Mouse (Mus musculus): ENCODE results near the gene Qrsl1.
A peak's percentile ranks its signal among the peaks of the same experiment; 100 is the strongest.

Qrsl1 gene

DNA sequence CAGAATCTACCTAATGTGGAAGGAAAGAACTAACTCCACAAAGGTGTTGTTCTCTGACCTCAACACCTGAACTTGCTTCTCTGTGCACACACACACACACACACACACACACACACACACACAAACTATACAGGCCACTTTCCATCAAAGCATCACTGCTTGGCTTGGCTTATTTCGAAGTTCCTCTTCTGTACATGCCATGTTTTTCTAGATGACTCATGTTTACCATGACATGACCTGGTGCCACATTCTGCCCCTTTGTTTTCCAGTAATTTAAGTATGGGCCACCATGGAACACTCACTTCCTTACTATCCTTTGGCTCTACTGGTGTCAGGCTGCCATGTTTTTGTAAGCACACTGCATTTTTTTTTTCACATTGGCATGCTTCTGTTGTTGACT lies 30.1 kb downstream of the Qrsl1 start:
- DNase-seq (ENCODE audit: extremely low spot score, low read depth, low spot score), result no peak

DNA sequence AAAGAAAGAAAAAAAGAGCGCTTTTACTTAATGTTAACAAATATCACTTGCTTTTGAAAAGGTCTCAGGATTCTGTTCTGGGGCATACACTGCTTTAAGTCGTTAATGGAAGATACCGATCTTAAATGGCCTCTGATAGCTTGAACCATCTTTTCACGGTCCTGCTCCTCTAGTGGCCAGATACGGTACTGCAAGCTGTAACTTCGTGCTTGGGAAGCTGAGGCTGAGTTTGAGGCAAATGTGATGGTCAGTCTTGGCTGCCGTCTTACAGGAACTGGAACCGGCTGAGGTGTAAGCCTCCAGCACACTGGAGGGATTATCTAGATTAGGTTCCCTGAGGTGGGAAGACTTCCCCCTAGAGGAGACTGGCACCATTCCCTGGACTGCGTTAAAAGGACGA lies 30.8 kb downstream of the Qrsl1 start:
- DNase-seq (ENCODE audit: extremely low spot score, low read depth, low spot score), result peak; percentile 22

DNA sequence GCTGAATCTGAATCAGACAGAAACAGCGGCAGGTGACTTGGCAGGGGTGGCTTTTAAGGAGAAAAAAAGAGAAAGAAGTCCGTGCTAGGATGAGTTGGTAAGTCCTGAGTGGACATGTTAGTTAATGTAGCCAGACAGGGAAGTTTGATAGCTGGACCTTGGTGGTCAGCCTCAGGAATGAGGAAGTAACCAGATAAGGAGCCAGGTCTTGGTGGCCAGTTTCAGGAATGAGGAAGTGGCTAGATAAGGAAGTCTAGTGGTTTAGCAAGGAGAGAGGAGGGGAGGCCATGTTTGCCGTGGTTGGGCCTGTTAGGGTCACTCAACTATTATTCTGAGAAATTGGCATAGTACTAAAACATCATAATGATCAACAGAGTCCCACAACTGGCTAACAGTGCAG lies 45.2 kb downstream of the Qrsl1 start:
- DNase-seq (ENCODE audit: extremely low spot score, low read depth, low spot score), result no peak

DNA sequence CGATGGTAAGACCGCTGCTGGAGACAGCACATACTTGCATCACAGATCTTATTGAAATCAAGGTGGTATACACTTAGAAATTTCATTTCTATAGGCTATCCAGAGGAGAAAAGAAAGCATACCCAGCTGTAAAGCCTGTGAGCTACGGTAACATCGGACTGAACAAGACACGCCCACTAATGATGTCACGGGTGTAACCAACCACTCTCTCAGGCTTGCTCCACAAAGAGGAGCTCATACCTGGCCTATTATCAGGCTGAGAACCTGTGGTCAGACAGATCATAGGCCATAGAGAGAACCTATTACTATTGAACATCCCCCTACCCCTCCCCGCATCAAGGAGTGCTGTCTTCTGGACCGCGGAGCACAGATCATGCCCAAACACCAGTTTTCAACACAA lies 45.6 kb downstream of the Qrsl1 start:
- no peak for DNase-seq (ENCODE audit: extremely low spot score, low read depth, low spot score)

DNA sequence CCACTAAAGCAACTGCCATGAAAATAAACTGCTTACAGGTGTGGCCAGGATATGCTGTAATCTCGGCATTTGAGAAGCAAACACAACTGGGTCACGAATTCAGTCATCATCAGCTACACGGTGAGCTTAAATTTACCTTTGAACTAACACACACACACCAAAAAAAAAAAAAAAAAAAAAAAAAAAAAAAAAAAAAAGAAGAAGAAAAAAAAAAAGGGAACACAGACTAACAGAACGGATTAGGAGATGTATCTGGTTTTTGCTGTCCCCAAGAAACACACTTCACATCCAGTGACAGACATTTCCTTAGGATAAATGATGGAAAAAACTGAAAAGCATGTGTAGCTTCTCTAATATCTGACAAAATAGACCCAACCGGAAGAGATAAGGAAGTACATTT lies 49.6 kb downstream of the Qrsl1 start:
- DNase-seq (ENCODE audit: extremely low spot score, low read depth, low spot score), result no peak

DNA sequence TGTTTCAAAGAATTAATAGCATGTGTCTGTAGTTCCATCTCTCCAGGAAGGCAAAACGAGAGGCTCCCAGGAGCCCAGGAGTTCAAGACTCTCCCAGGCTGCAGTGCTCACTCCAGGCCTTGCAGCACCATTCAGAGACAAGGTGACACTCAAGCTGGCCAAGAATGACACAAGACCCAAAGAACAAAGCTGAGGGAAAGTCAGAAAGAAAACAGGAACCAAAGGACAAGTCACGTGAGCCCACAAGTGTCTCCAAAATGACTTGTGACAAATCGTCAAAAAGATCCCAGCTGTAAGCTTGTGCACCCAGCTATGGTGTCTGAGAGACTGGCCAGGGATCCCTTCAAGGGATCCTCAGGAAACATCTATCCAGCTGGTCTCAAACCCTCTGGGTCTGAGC lies 52.1 kb downstream of the Qrsl1 start:
- no peak for DNase-seq (ENCODE audit: extremely low spot score, low read depth, low spot score)

DNA sequence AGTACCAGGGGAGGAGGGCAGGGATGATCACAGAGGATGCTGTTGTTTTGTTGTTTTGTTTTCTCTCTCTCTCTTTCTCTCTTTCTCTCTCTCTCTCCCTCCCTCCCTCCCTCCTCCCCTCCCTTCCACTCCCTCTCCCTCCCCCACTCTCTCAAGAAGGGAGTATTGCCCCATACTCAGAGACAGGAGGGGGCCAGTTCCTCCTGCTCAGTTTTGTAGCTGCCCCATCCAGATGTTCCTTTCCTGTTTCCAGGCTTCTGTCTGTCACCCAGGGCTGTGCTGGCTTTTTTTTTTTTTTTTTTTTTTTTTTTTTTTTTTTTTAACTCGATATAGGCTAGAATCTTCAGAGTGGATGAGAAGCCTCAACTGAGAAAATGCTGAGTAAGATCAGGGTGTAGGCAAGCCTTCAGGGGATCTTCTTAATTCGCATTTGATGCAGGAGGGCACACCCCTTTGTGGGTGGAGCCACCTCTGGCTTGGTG lies 55.4 kb downstream of the Qrsl1 start:
- no peak for DNase-seq (ENCODE audit: extremely low spot score, low read depth, low spot score)

DNA sequence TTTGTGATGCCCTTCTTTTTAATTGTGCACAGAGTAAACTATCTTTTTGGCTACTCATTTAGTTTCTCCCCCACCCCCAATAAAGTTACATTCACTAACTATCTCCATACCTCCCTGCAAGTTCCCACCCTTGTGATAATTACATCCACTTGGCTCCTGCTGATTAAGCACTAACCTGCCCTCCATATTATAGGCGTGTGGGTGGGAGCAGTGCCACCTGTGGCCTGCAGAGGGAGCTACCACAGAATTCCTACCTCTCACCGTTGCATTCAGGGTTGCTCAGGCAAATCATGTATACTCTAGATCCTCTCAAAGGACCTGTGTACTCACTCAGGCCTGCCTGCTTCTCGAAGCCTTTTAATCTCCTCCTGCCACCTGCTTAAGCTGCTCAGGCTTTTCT lies 56.1 kb downstream of the Qrsl1 start:
- DNase-seq (ENCODE audit: extremely low spot score, low read depth, low spot score), result no peak

DNA sequence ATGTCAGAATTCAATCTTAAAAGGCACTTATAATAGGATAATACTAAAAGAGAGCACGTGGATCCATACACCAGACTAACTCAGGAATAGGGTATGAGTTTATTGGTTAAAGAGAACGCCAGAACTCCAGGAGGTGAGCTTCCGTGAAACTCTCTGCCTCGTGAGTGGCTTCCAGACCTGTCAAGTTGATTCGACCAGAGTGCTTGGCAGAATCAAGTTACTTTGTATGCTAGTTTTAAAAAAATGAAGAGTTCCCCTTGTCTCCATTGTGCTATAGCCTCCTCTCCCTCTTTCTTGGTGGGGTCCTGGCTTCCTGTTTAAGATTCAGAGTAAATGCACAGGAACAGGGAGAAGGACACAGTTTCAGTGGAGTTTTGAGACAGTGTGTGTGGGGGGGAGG lies 60.1 kb downstream of the Qrsl1 start:
- DNase-seq (ENCODE audit: extremely low spot score, low read depth, low spot score), result no peak

DNA sequence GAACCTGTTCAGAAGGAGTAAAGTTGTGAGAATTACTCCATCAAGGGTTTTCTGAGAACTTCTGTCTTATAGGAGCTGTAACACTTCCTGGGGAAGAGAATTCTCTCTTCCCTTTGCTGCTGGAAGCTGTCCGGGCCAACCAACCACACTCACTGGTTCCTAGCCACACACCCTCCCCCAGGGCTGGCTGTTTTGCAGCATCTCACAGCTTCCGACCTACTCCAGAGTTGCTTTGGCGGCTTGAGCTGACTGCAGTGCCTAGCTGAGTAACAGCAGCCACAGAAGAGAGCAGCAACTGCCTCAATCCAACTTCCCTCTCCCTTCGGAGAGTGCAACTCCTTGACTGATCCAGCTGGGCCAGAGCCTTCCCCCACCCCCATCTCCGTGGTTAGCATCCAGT lies 68.7 kb downstream of the Qrsl1 start:
- no peak for DNase-seq (ENCODE audit: extremely low spot score, low read depth, low spot score)

DNA sequence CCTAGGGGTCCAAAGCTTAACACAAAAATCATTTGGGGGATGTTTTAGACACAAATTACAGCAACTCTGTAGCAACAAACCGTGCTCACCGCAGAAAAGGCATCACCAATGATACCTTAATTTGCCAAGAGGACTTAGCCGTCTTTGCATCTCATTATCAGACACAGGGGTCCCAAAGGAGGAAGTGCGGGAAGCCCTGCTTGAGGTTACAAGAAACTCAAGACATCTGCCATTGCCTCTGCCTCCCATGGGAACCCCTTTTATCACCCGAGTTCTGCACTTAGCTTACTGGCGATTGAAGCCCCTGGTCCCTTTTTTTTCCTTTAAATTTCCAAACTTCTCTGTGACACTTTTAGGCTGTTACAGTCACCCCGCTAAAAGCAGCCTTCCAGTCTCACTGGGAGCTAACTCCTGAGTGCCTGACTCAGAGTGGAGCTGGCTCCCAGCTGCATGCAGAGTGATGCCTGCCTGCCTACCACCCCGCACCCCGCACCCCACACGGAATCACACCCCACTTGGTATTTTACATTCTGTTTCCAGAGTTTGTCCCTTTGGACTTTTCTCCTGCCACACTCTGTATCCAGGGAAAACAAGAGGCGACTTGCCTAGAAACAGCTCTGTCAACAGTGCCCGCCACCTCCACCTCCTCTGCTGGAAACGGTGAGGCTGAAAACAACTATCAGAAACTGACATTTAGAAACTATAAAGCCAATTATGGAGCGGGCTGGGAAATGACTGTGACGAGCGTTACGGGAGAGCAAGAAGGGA lies 71.1 kb downstream of the Qrsl1 start:
- DNase-seq (ENCODE audit: extremely low spot score, low read depth, low spot score), result no peak

DNA sequence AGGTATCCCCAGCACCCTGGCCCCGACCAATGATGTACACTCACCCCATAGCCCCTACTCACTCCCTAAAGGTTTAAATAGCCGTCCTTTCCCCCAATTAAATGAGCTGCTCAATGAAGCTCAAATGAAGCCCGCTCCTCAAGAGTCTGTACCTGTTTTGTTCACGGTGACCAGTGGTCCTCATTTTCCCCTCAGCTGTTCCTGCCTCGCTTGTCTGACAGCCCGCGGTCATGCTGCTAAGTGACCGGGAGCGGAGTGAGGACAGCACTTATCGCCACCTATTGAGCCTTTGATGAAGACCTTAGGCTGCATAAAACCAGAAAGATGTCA lies 72.9 kb downstream of the Qrsl1 start:
- no peak for DNase-seq (ENCODE audit: extremely low spot score, low read depth, low spot score)

DNA sequence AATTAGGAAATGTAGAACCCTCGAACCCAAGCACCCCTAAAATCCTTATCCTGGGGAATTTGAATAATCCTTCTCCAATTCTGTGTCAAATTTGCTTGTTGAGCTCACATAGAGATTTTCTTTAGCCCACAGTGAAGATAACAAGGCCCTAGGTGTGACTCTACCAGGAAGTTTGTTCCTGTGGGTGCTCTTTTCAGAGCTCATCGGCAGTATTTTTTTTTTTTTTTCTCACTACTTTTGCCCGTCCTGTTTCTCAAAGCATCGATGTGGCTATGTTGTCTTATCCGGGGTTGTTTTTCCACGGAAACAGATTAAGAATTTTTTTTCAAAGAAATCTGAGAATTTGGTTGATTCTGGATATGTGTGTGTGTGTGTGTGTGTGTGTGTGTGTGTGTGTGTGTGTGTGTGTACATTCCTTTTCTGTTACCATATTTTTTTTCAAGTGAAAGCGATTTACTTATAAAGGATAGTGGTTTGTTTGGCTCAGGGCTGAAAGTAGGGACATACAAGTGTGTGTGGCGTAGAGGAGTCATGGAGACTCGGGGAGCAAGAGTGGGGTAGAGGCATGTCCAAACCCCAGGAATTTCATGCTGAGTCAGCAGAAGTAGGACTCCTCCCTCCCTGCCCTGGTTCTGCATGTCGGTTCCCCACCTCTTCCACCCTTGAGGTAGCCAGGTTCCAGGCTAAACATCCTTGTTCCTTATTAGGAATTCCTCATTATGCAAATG lies 73.4 kb downstream of the Qrsl1 start:
- no peak for DNase-seq (ENCODE audit: extremely low spot score, low read depth, low spot score)

DNA sequence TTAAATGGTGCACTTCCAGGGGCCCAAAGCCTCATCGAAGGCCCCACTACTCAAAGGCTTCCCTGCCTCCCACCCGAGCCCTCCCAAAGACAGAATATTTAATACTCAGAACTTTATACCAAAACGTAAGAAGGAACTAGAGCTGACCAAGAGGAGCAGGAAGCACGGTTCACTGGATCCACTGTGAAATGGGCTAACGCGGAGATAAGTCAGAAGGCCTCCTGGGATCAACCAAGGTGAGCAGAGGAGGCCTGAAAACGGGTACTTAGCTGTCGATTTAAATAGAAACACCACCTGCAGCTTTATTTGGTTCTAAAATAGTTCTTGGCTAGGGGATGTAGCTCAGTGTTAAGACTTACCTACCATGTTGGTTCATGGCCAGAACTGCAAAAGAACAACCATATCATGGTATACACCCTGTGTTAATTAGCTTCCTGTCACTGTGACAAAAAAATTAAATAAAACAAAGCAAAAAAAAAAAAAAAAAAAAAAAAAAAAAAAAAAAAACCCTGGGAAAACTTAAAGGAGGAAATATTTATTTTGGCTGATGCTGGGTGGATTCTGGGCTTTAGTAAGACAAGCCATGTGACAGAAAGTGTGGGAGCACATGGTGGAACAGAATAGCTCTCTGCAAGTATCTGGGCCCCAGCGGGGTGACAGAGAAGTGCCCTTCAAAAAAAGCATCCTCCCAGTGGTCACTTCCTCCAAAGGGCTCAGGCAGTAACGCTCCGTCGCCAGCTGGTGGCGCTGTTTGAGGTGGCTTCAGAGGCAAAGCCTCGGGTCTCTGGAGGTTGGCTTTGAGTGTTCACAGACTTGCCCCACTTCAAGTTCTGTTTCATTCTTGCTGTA lies 74.5 kb downstream of the Qrsl1 start:
- no peak for DNase-seq (ENCODE audit: extremely low spot score, low read depth, low spot score)

DNA sequence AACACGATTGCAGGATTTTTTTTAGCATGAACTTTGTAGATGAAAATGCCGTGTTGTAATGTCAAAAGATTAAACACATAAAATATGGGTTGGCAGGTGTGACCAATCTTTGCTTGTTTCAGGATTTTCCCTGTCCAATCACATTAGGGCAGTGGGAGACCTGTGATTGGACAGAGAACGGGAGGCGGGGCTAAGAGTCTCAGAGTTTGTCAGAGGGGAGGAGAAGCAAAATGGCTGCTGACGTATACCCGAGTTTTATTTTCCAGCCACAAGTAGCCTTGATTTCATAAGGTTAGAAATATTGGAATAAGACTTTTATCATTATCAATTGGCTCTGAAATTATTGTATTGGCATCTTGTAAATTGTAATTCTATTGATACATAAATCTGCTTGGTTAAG lies 75.8 kb downstream of the Qrsl1 start:
- DNase-seq (ENCODE audit: extremely low spot score, low read depth, low spot score), result no peak

DNA sequence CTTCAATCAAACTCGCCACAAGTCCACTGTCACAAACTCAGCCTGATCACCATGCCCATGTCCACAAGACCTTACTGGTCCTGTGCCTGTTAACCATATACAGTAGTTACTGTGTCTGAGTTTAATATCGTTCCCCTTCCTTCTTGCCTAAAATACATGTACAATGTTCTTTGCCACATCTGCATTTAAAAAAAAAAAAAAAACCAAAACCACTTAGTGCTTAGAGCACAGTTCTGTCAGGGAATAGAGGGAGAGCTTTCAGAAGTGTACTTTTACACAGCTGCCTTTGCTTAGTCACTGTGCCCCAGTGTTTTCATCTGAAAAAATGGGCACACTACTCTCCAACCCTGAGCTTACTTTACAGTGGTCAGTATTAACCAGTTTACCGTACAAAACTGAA lies 76.8 kb downstream of the Qrsl1 start:
- no peak for DNase-seq (ENCODE audit: extremely low spot score, low read depth, low spot score)

Data from hindlimb bud, embryonic 11.5 days (tissue).